Mouse (Mus musculus): ENCODE data around the gene Stxbp6. TPM values are rescaled to one million over a fixed set of nuclear protein-coding genes. Genes with fewer than 3 reads are reported as not detected.

Gene Stxbp6
- polyA plus RNA-seq, 1 experiment from 2014 or later = 17.4 TPM

- Histone ChIP-seq H3K4me3 (ENCODE audit: low read length) (no peak overlapping the region), H3K27me3 (replicated peaks; ENCODE audit: control insufficient read depth, insufficient read depth, low read length) (no peaks in the 10 kb centered on the region), H3K9ac (ENCODE audit: low read depth, low read length) (no peak overlapping the region), H3K27ac (ENCODE audit: low read length) (no peak overlapping the region), H3K4me1 (ENCODE audit: control insufficient read depth, insufficient read depth, low read length) (peaks cover 1% of the 10 kb centered on the region; the same call in 1 of the 2 replicates), H3K4me2 (ENCODE audit: low read depth, low read length) (no peak overlapping the region), H3K9me3 (ENCODE audit: control insufficient read depth, low read length) (no peaks in the 10 kb centered on the region), H3K36me3 (ENCODE audit: control insufficient read depth, insufficient read depth, low read length) (no peaks in the 10 kb centered on the region)
- no peak for ATAC-seq
- WGBS = 76% methylated on average over 10 of the region's 10 CpGs
These were observed 31.9 kb downstream of the Stxbp6 start for GRCm38 (mm10) chr12:45042591-45043091.

- Histone ChIP-seq H3K4me2 (ENCODE audit: low read depth, low read length) (no peak overlapping the region), H3K27ac (ENCODE audit: low read length) (peak overlapping the region; percentile 28), H3K9me3 (ENCODE audit: control insufficient read depth, low read length) (no peaks in the 10 kb centered on the region), H3K4me3 (ENCODE audit: low read length) (no peak overlapping the region), H3K27me3 (replicated peaks; ENCODE audit: control insufficient read depth, insufficient read depth, low read length) (no peaks in the 10 kb centered on the region), H3K9ac (ENCODE audit: low read depth, low read length) (no peak overlapping the region), H3K36me3 (ENCODE audit: control insufficient read depth, insufficient read depth, low read length) (no peaks in the 10 kb centered on the region), H3K4me1 (ENCODE audit: control insufficient read depth, insufficient read depth, low read length) (peaks cover 4% of the 10 kb centered on the region; the same call in 1 of the 2 replicates)
- ATAC-seq = peak; percentile 38; the same call in 1 of the 2 replicates
- 45% methylated on average over 1 of the region's 1 CpGs for WGBS
These were observed 37.0 kb downstream of the Stxbp6 start for GRCm38 (mm10) chr12:45037496-45037895.

DNA sequence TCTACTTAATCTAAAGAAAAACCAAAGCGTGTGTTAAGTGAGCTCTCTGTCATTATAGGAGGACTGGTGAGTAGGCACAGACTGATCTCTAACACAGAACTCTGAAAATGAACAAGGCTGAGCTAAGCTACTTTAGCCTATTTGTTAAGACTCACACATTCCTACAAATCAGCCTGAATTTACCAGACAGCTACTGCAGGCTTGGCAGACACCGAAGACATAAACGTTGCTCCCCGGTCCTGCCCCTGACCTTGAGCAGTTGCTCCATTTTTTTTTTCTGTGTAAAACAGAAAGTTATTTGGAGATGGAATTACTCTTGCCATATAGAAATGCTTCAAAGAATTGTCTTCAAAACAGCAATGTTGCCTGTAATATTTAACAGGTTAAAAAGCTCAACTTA is 37.4 kb downstream of the Stxbp6 start:
- H3K9ac ChIP-seq (ENCODE audit: low read depth, low read length) = no peak overlapping the region
- H3K36me3 ChIP-seq (ENCODE audit: control insufficient read depth, insufficient read depth, low read length) = no peaks in the 10 kb centered on the region
- H3K9me3 ChIP-seq (ENCODE audit: control insufficient read depth, low read length) = no peaks in the 10 kb centered on the region
- H3K27me3 ChIP-seq (replicated peaks; ENCODE audit: control insufficient read depth, insufficient read depth, low read length) = no peaks in the 10 kb centered on the region
- peaks cover 4% of the 10 kb centered on the region; the same call in 1 of the 2 replicates for H3K4me1 ChIP-seq (ENCODE audit: control insufficient read depth, insufficient read depth, low read length)
- WGBS = 33% methylated on average over 4 of the region's 4 CpGs
- ATAC-seq = no peak
- H3K4me2 ChIP-seq (ENCODE audit: low read depth, low read length) = no peak overlapping the region
- H3K4me3 ChIP-seq (ENCODE audit: low read length) = no peak overlapping the region
- no peak overlapping the region for H3K27ac ChIP-seq (ENCODE audit: low read length)

GRCm38 (mm10) chr12:45030681-45031080 is 43.8 kb downstream of the Stxbp6 start:
- ATAC-seq = no peak
- Histone ChIP-seq H3K4me3 (ENCODE audit: low read length) (no peak overlapping the region), H3K27me3 (replicated peaks; ENCODE audit: control insufficient read depth, insufficient read depth, low read length) (no peaks in the 10 kb centered on the region), H3K4me1 (ENCODE audit: control insufficient read depth, insufficient read depth, low read length) (no peaks in the 10 kb centered on the region), H3K9ac (ENCODE audit: low read depth, low read length) (no peak overlapping the region), H3K4me2 (ENCODE audit: low read depth, low read length) (no peak overlapping the region), H3K36me3 (ENCODE audit: control insufficient read depth, insufficient read depth, low read length) (no peaks in the 10 kb centered on the region), H3K27ac (ENCODE audit: low read length) (no peak overlapping the region), H3K9me3 (ENCODE audit: control insufficient read depth, low read length) (no peaks in the 10 kb centered on the region)
- 91% methylated on average over 3 of the region's 3 CpGs for WGBS

DNA sequence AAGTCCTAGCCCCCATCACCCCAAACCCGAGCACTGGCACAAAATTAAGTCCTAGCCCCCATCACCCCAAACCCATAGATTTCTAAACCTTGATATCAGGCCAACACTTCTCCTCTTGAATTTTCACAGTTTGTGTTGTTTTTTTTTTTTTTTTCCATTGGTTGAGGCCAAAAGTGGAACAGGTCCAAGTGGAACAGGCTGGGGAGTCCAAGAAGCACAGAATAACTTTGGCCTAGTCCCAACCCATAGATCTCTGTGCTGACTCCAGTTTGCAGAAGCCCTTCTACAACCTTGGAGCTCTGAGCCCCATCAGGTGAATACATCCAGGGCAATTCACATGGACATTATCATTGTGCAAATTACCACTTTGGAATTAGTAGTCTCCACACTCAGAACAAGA is 48.2 kb downstream of the Stxbp6 start:
- Histone ChIP-seq H3K4me1 (ENCODE audit: control insufficient read depth, insufficient read depth, low read length) (no peaks in the 10 kb centered on the region), H3K36me3 (ENCODE audit: control insufficient read depth, insufficient read depth, low read length) (no peaks in the 10 kb centered on the region), H3K4me3 (ENCODE audit: low read length) (no peak overlapping the region), H3K27me3 (replicated peaks; ENCODE audit: control insufficient read depth, insufficient read depth, low read length) (no peaks in the 10 kb centered on the region), H3K4me2 (ENCODE audit: low read depth, low read length) (no peak overlapping the region), H3K9ac (ENCODE audit: low read depth, low read length) (no peak overlapping the region), H3K27ac (ENCODE audit: low read length) (no peak overlapping the region), H3K9me3 (ENCODE audit: control insufficient read depth, low read length) (no peaks in the 10 kb centered on the region)
- no peak for ATAC-seq
- WGBS = 72% methylated on average over 1 of the region's 1 CpGs

DNA sequence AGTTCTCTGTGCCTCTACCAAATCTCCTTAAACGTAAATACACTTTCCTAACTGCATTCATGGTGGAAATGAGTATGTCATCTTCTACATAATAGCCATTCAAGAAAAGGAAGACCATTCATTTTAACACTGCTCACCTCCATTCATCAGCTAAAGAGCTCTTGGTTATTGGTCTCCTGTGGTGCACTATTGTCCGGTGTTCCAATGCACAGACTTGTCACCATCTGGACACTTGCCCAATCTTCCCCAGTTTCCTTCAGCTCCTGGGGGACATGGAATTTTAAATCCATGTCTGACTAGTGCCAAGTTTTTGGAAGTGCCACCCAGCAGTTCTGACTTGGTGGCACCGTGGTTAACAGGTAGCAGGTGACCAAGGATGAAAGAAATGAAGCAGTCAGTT is 54.5 kb downstream of the Stxbp6 start:
- 83% methylated on average over 3 of the region's 3 CpGs for WGBS
- Histone ChIP-seq H3K36me3 (ENCODE audit: control insufficient read depth, insufficient read depth, low read length) (no peaks in the 10 kb centered on the region), H3K4me2 (ENCODE audit: low read depth, low read length) (no peak overlapping the region), H3K4me1 (ENCODE audit: control insufficient read depth, insufficient read depth, low read length) (no peaks in the 10 kb centered on the region), H3K27me3 (replicated peaks; ENCODE audit: control insufficient read depth, insufficient read depth, low read length) (no peaks in the 10 kb centered on the region), H3K4me3 (ENCODE audit: low read length) (no peak overlapping the region), H3K9ac (ENCODE audit: low read depth, low read length) (no peak overlapping the region), H3K9me3 (ENCODE audit: control insufficient read depth, low read length) (no peaks in the 10 kb centered on the region), H3K27ac (ENCODE audit: low read length) (no peak overlapping the region)
- no peak for ATAC-seq

DNA sequence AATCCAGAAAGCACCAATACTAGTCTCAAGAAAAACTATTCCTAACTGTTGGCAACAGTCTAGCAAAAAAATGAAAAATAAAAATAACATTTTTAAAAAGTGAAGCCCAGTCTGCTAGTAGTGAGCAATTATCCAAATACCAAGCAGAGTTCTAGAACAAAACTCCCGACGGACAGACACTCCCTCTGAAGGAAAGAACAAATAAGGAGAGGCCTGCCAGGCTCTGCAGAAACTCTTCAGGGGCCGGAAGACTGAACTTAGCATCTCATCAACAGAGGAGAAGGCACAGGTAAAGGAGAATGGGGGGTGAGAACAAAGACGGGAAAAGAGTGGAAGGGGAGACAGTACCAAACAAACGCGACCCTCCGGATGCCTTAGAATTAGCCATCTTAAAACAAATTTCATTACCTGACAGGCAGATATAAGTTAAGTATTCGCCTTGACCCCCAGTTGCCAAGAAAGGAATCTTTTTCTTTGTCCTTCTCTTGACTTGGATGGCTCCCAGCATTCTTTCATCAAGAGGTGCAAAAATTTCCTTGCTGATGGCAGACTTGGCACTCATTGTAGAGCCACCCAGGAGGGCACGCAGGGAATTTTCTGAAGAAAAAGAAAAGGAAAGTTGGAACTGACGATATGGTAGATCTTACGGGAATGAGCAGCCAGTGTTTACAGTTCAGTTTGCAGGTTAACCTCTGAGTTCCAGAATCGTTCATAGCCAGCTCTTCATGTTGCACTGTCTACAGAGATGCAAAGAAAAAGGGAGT is 55.3 kb downstream of the Stxbp6 start:
- Histone ChIP-seq H3K27ac (ENCODE audit: low read length) (no peak overlapping the region), H3K36me3 (ENCODE audit: control insufficient read depth, insufficient read depth, low read length) (no peaks in the 10 kb centered on the region), H3K9me3 (ENCODE audit: control insufficient read depth, low read length) (no peaks in the 10 kb centered on the region), H3K27me3 (replicated peaks; ENCODE audit: control insufficient read depth, insufficient read depth, low read length) (no peaks in the 10 kb centered on the region), H3K9ac (ENCODE audit: low read depth, low read length) (no peak overlapping the region), H3K4me2 (ENCODE audit: low read depth, low read length) (no peak overlapping the region), H3K4me1 (ENCODE audit: control insufficient read depth, insufficient read depth, low read length) (no peaks in the 10 kb centered on the region), H3K4me3 (ENCODE audit: low read length) (no peak overlapping the region)
- ATAC-seq = no peak
- WGBS = 74% methylated on average over 12 of the region's 12 CpGs

DNA sequence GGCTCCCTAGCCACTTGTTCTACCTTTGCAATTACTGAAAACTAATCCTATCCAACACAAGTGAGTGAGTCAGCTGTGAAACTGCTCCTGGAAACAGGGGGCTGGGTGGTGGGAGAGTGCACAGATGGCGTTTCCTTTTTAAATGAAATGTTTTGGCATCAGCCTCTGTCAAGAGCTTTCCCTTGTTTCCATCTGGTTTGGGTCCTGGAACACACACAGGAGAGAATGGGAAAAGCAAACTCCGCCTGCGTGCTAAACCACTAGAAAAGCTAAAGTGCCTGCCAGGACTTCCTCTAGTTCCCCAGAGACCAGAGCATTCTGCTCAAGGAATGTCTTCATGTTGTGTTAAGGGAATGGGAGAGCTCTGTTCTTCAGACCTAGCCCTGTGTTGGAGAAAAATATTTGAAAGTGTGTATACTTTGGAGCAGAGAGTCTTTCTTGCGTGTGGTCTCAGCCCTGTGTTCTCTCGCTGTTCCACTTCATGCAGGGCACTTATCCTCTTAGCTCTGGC is 61.2 kb downstream of the Stxbp6 start:
- Histone ChIP-seq H3K4me2 (ENCODE audit: low read depth, low read length) (no peak overlapping the region), H3K36me3 (ENCODE audit: control insufficient read depth, insufficient read depth, low read length) (no peaks in the 10 kb centered on the region), H3K4me3 (ENCODE audit: low read length) (no peak overlapping the region), H3K9me3 (ENCODE audit: control insufficient read depth, low read length) (no peaks in the 10 kb centered on the region), H3K27ac (ENCODE audit: low read length) (peak overlapping the region; percentile 26), H3K9ac (ENCODE audit: low read depth, low read length) (no peak overlapping the region), H3K4me1 (ENCODE audit: control insufficient read depth, insufficient read depth, low read length) (no peaks in the 10 kb centered on the region; the same call in 1 of the 2 replicates), H3K27me3 (replicated peaks; ENCODE audit: control insufficient read depth, insufficient read depth, low read length) (no peaks in the 10 kb centered on the region)
- ATAC-seq = peak; percentile 86
- 46% methylated on average over 5 of the region's 5 CpGs for WGBS

DNA sequence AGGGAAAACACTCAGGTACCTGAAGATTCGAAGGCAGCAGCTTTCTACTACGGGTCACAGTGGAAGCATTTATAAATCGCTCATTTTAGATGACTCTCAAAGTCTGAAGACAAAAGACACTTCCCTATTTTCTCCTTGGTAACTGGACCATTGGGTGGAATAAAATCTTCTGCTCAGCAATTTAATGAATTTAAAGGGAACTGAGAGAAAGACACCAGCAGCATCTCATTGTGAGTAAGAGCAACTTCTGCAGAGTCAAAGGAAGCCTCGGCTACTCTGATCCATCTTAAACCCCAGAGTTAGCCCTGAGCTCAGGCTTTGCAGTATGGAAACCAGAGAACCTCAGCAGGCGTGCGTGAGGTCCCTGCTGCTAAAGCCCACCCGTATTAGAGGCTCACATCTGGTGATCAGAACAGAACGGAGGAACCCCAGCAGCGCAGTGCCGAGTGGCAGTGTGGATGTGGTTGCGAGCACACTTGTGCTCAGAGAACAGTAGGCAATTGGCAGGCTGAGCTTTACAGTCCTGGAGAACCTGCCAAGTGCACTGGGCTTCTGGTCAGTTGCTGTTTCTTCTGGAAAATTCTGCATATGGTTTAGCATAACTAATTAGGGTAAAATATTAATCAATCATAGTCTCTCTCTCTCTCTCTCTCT is 62.9 kb downstream of the Stxbp6 start:
- 81% methylated on average over 11 of the region's 11 CpGs for WGBS
- H3K4me3 ChIP-seq (ENCODE audit: low read length) = no peak overlapping the region

More for the DNA sequence above, 62.9 kb downstream of the Stxbp6 start:
- Histone ChIP-seq H3K9me3 (ENCODE audit: control insufficient read depth, low read length) (no peaks in the 10 kb centered on the region), H3K4me1 (ENCODE audit: control insufficient read depth, insufficient read depth, low read length) (no peaks in the 10 kb centered on the region; the same call in 1 of the 2 replicates), H3K4me2 (ENCODE audit: low read depth, low read length) (no peak overlapping the region), H3K36me3 (ENCODE audit: control insufficient read depth, insufficient read depth, low read length) (no peaks in the 10 kb centered on the region), H3K9ac (ENCODE audit: low read depth, low read length) (no peak overlapping the region), H3K27ac (ENCODE audit: low read length) (no peak overlapping the region), H3K27me3 (replicated peaks; ENCODE audit: control insufficient read depth, insufficient read depth, low read length) (no peaks in the 10 kb centered on the region)
- no peak for ATAC-seq
